Mouse (Mus musculus): ENCODE data around the gene Cul1. TPM values are rescaled to one million over a fixed set of nuclear protein-coding genes. Genes with fewer than 3 reads are reported as not detected.

The Cul1 gene
- total and polyA plus RNA-seq, 3 experiments = 63.6 to 155 (median 108) TPM

GRCm38 (mm10) chr6:47413656-47414055 is 39.5 kb upstream of the Cul1 start:
- dilution Hi-C loops (cut with MboI; ENCODE audit: extremely low pct_ligation_motif_present, extremely low pct_unique_long_range_greater_than_20kb, low sequenced_read_pairs) = no loop called here

GRCm38 (mm10) chr6:47418691-47419090 is 34.5 kb upstream of the Cul1 start:
- TF ChIP-seq ZMIZ1 (IDR thresholded peaks at IDR 0.05; ENCODE audit: low read depth, low read length) (no peak), JUN (IDR thresholded peaks at IDR 0.05; ENCODE audit: insufficient read depth, low read depth, low read length) (no peak), MYC (IDR thresholded peaks at IDR 0.05; ENCODE audit: low read depth, low read length) (no peak), HCFC1 (IDR thresholded peaks at IDR 0.05; ENCODE audit: low read depth, low read length) (no peak), IRF4 (IDR thresholded peaks at IDR 0.05; ENCODE audit: low read depth, low read length) (no peak), USF1 (IDR thresholded peaks at IDR 0.05; ENCODE audit: low read depth, low read length) (no peak), MEF2A (IDR thresholded peaks at IDR 0.05; ENCODE audit: borderline replicate concordance, low read depth, low read length) (no peak), BHLHE40 (IDR thresholded peaks at IDR 0.05; ENCODE audit: low read depth, low read length) (no peak), TCF12 (IDR thresholded peaks at IDR 0.05; ENCODE audit: low read depth, low read length) (no peak), E2F4 (IDR thresholded peaks at IDR 0.05; ENCODE audit: insufficient replicate concordance, low read depth, low read length) (no peak), SIN3A (IDR thresholded peaks at IDR 0.05; ENCODE audit: low read length) (no peak), RAD21 (IDR thresholded peaks at IDR 0.05; ENCODE audit: low read depth, low read length) (no peak), ZKSCAN1 (IDR thresholded peaks at IDR 0.05; ENCODE audit: borderline replicate concordance, low read depth, low read length) (no peak), NRF1 (IDR thresholded peaks at IDR 0.05; ENCODE audit: low read depth, low read length) (no peak), PAX5 (IDR thresholded peaks at IDR 0.05; ENCODE audit: low read length) (no peak), JUND (conservative IDR thresholded peaks at IDR 0.05; ENCODE audit: low read depth, low read length) (no peak), POLR2A (IDR thresholded peaks at IDR 0.05; ENCODE audit: low read depth, low read length) (no peak)
- Histone ChIP-seq H3K9ac (ENCODE audit: insufficient read depth, low read depth) (no peak overlapping the region), H3K27me3 (replicated peaks) (no peaks in the 10 kb centered on the region), H3K4me1 (ENCODE audit: control insufficient read depth in 1 of 2, insufficient read depth in 2 of 2) (peaks cover 0 to 2% of the 10 kb centered on the region in 2 experiments; a peak in 1 of 4 replicates), H3K36me3 (replicated peaks in 1 of 2; ENCODE audit: control insufficient read depth in 1 of 2, insufficient read depth in 1 of 2, low read length in 1 of 2) (no peaks in the 10 kb centered on the region), H3K9me3 (replicated peaks; ENCODE audit: low read length) (no peaks in the 10 kb centered on the region), H3K27ac (ENCODE audit: insufficient read depth, low read depth) (no peak overlapping the region), H3K4me3 (replicated peaks in 1 of 3; ENCODE audit: low read depth in 2 of 3, low read length in 2 of 3, poor library complexity in 1 of 3) (no peak overlapping the region), H3K79me2 (replicated peaks; ENCODE audit: control insufficient read depth, extremely low read depth, insufficient read depth, poor library complexity, severe bottlenecking) (no peaks in the 10 kb centered on the region), H3K4me2 (ENCODE audit: insufficient read depth, low read depth, poor library complexity, severe bottlenecking) (no peak overlapping the region)
- DNase-seq (ENCODE audit: extremely low read depth) = no peak
- in situ Hi-C loops (cut with MboI; ENCODE audit: low pct_ligation_motif_present, low pct_unique_long_range_greater_than_20kb, low sequenced_read_pairs) (no loop called here), dilution Hi-C loops (cut with MboI; ENCODE audit: extremely low pct_ligation_motif_present, extremely low pct_unique_long_range_greater_than_20kb, low sequenced_read_pairs) (no loop called here)

More at GRCm38 (mm10) chr6:47413656-47414055, 39.5 kb upstream of the Cul1 start:
- Histone ChIP-seq H3K27ac (ENCODE audit: insufficient read depth, low read depth) (no peak overlapping the region), H3K9me3 (replicated peaks; ENCODE audit: low read length) (no peaks in the 10 kb centered on the region), H3K79me2 (replicated peaks; ENCODE audit: control insufficient read depth, extremely low read depth, insufficient read depth, poor library complexity, severe bottlenecking) (no peaks in the 10 kb centered on the region), H3K27me3 (replicated peaks) (no peaks in the 10 kb centered on the region), H3K4me1 (ENCODE audit: control insufficient read depth in 1 of 2, insufficient read depth in 2 of 2) (0 out of 4 replicates have a peak, but pooled peaks cover 0 to 2% of the 10 kb centered on the region in 2 experiments), H3K9ac (ENCODE audit: insufficient read depth, low read depth) (no peak overlapping the region), H3K36me3 (replicated peaks in 1 of 2; ENCODE audit: control insufficient read depth in 1 of 2, insufficient read depth in 1 of 2, low read length in 1 of 2) (no peaks in the 10 kb centered on the region), H3K4me2 (ENCODE audit: insufficient read depth, low read depth, poor library complexity, severe bottlenecking) (no peak overlapping the region), H3K4me3 (replicated peaks in 1 of 3; ENCODE audit: low read depth in 2 of 3, low read length in 2 of 3, poor library complexity in 1 of 3) (no peak overlapping the region)
- TF ChIP-seq MAX (IDR thresholded peaks at IDR 0.05; ENCODE audit: low read length) (no peak), MYC (IDR thresholded peaks at IDR 0.05; ENCODE audit: low read depth, low read length) (no peak)
- in situ Hi-C loops (cut with MboI; ENCODE audit: low pct_ligation_motif_present, low pct_unique_long_range_greater_than_20kb, low sequenced_read_pairs) = no loop called here
- DNase-seq (ENCODE audit: extremely low read depth) = no peak

Data from CH12.LX (cell line).